Mouse (Mus musculus) naive thymus-derived CD4-positive, alpha-beta T cell, adult 2 months (primary cell): ENCODE results near the gene Synj2.
"Not testable (repeated sequence)": the region's sequence is repeated elsewhere in the genome, so short reads cannot be mapped to it uniquely, and the experiment has no call there.

Source experiments
- DNase-seq: peaks from one replicate; pipeline ENCODE4 v3.0.0-alpha.2; 2011; ENCODE audit warnings: low read depth

Synj2 gene

GRCm38 (mm10) chr17:6001389-6001788, 60.3 kb downstream of the Synj2 start:
- no peak for DNase-seq

- peak; percentile 24 for DNase-seq
These were observed 60.8 kb downstream of the Synj2 start for GRCm38 (mm10) chr17:6001836-6002235.

GRCm38 (mm10) chr17:6002563-6002962, 61.5 kb downstream of the Synj2 start:
- DNase-seq, result no peak

- DNase-seq, result no peak
These were observed 62.6 kb downstream of the Synj2 start for GRCm38 (mm10) chr17:6003661-6004060.

- DNase-seq, result no peak
These were observed 64.2 kb downstream of the Synj2 start for GRCm38 (mm10) chr17:6005246-6005637.

GRCm38 (mm10) chr17:6005638-6006471, 64.8 kb downstream of the Synj2 start:
- DNase-seq, result peak; percentile 69

GRCm38 (mm10) chr17:6007101-6007780, 66.2 kb downstream of the Synj2 start:
- DNase-seq, result no peak

GRCm38 (mm10) chr17:6007902-6008301, 66.8 kb downstream of the Synj2 start:
- DNase-seq, result peak; percentile 53

GRCm38 (mm10) chr17:6008590-6008989, 67.5 kb downstream of the Synj2 start:
- DNase-seq, result peak; percentile 54

GRCm38 (mm10) chr17:6009606-6010005, 68.5 kb downstream of the Synj2 start:
- no peak for DNase-seq

- no peak for DNase-seq
These were observed 72.0 kb downstream of the Synj2 start for GRCm38 (mm10) chr17:6013079-6013478.

- DNase-seq, result no peak
These were observed 73.9 kb downstream of the Synj2 start for GRCm38 (mm10) chr17:6014985-6015384.

- DNase-seq, result peak; percentile 26
These were observed 75.2 kb downstream of the Synj2 start for GRCm38 (mm10) chr17:6016213-6016780.

- DNase-seq, result no peak
These were observed 76.2 kb downstream of the Synj2 start for GRCm38 (mm10) chr17:6017268-6017667.

- no peak for DNase-seq
These were observed 77.3 kb downstream of the Synj2 start for GRCm38 (mm10) chr17:6018348-6018747.

- peak; percentile 30 for DNase-seq
These were observed 78.7 kb downstream of the Synj2 start for GRCm38 (mm10) chr17:6019776-6020175.

- no peak for DNase-seq
These were observed 79.6 kb downstream of the Synj2 start for GRCm38 (mm10) chr17:6020636-6021035.

- DNase-seq, result not testable (repeated sequence)
These were observed 80.3 kb downstream of the Synj2 start for GRCm38 (mm10) chr17:6021374-6021789.

- DNase-seq, result no peak
These were observed 84.8 kb downstream of the Synj2 start for GRCm38 (mm10) chr17:6025831-6026230.

GRCm38 (mm10) chr17:6035661-6036060, 94.6 kb downstream of the Synj2 start:
- DNase-seq, result no peak

GRCm38 (mm10) chr17:6036458-6036857, 95.4 kb downstream of the Synj2 start:
- no peak for DNase-seq

GRCm38 (mm10) chr17:6036872-6037271, 95.8 kb downstream of the Synj2 start:
- DNase-seq, result no peak

- DNase-seq, result no peak
These were observed 96.4 kb downstream of the Synj2 start for GRCm38 (mm10) chr17:6037507-6037906.
